Mouse (Mus musculus) lung, embryonic 16.5 days (tissue): ENCODE data around the gene Dytn. TPM values are rescaled to one million over a fixed set of nuclear protein-coding genes. Genes with fewer than 3 reads are reported as not detected.

Experiments used
- ATAC-seq: fragments of 200-750 bp; cut with Nextera tagmentation; 2 replicates; pipeline ENCODE4 v1.8.0; 2017; ENCODE audit warnings: low read depth, mild to moderate bottlenecking, moderate library complexity
- H3K27ac ChIP-seq: fragments of 300-500 bp; sonication (generic); 2 replicates; pipeline ENCODE4 v1.5.1; 2014; ENCODE audit warnings: mild to moderate bottlenecking, control low read depth, low read length
- H3K27me3 ChIP-seq: fragments of 300-500 bp; sonication (generic); 2 replicates; pipeline ENCODE4 v1.6.1; 2014; ENCODE audit warnings: low read depth, low read length, mixed read lengths; ENCODE audit not compliant: control insufficient read depth, insufficient read depth
- H3K36me3 ChIP-seq: fragments of 300-500 bp; sonication (generic); 2 replicates; pipeline ENCODE4 v1.6.1; 2014; ENCODE audit warnings: low read length; ENCODE audit not compliant: control insufficient read depth, insufficient read depth
- H3K4me1 ChIP-seq: fragments of 300-500 bp; sonication (generic); replicated peaks from 2 replicates; pipeline ENCODE4 v1.6.1; 2014; ENCODE audit warnings: low read length, mixed read lengths; ENCODE audit not compliant: control insufficient read depth, insufficient read depth
- H3K4me2 ChIP-seq: fragments of 300-500 bp; sonication (generic); 2 replicates; pipeline ENCODE4 v1.6.1; 2014; ENCODE audit warnings: low read depth, low read length, control low read depth
- H3K4me3 ChIP-seq: fragments of 300-500 bp; sonication (generic); 2 replicates; pipeline ENCODE4 v1.5.1; 2014; ENCODE audit warnings: mild to moderate bottlenecking, low read length, control low read depth
- H3K9ac ChIP-seq: fragments of 300-500 bp; sonication (generic); 2 replicates; pipeline ENCODE4 v1.6.1; 2014; ENCODE audit warnings: low read length, control low read depth
- H3K9me3 ChIP-seq: fragments of 300-500 bp; sonication (generic); 2 replicates; pipeline ENCODE4 v1.6.1; 2016; ENCODE audit warnings: low read length; ENCODE audit not compliant: control insufficient read depth
- WGBS: fragments of 180-500 bp; shearing (Covaris S2); extraction: QIAGEN DNeasy Blood & Tissue Kit; methylation state at CpG from one replicate; pipeline ENCODE4 v1.1.7; 2014; 5-methylcytosine and 5-hydroxymethylcytosine counted together
- polyA plus RNA-seq: library from polyadenylated mRNA; unstranded; fragments of >200 nt; fragmentation: Nextera tagmentation; extraction: Ambion mirVana; gene quantifications from 2 replicates; pipeline ENCODE4 v1.2.1, GENCODE M21; 2015

Dytn gene
- not detected in 2 replicates for polyA plus RNA-seq

GRCm38 (mm10) chr1:63686827-63687226 is at the start of gene Dytn:
Dytn (minus strand) TSS chr1:63686927.
- Histone ChIP-seq H3K36me3 (no peaks in the 10 kb centered on the region), H3K4me2 (no peak within 1 kb of the TSS), H3K9me3 (no peaks in the 10 kb centered on the region), H3K9ac (no peak within 1 kb of the TSS), H3K27me3 (no peaks in the 10 kb centered on the region), H3K27ac (no peak within 1 kb of the TSS), H3K4me3 (no peak within 1 kb of the TSS), H3K4me1 (no peaks in the 10 kb centered on the region)
- ATAC-seq = no peak
- 83% methylated on average over 4 of the region's 4 CpGs for WGBS

- Histone ChIP-seq H3K4me3 (peak within 1 kb of the TSS; percentile 73), H3K27me3 (no peaks in the 10 kb centered on the region), H3K27ac (no peak within 1 kb of the TSS), H3K36me3 (no peaks in the 10 kb centered on the region), H3K4me2 (peak within 1 kb of the TSS; percentile 73), H3K4me1 (peaks cover 15% of the 10 kb centered on the region), H3K9ac (peak within 1 kb of the TSS; percentile 72), H3K9me3 (no peaks in the 10 kb centered on the region)
- WGBS = under 1% methylated on average over 31 of the region's 31 CpGs
- peak; percentile 96 for ATAC-seq
Measured at GRCm38 (mm10) chr1:63730240-63730771, 43.6 kb upstream of the Dytn start, which contains the start of the genes Mdh1b and Fastkd2. Mdh1b (minus strand) TSS chr1:63730318. Fastkd2 (plus strand) TSS chr1:63730614.

- Histone ChIP-seq H3K4me3 (peak overlapping the region; percentile 73), H3K9ac (peak overlapping the region; percentile 72), H3K27ac (no peak overlapping the region), H3K36me3 (no peaks in the 10 kb centered on the region), H3K27me3 (no peaks in the 10 kb centered on the region), H3K4me1 (peaks cover 15% of the 10 kb centered on the region), H3K4me2 (peak overlapping the region; percentile 56), H3K9me3 (no peaks in the 10 kb centered on the region)
- no peak for ATAC-seq
- 49% methylated on average over 8 of the region's 8 CpGs for WGBS
Measured at GRCm38 (mm10) chr1:63729796-63730195, 43.1 kb upstream of the Dytn start.

- Histone ChIP-seq H3K9me3 (no peaks in the 10 kb centered on the region), H3K27me3 (no peaks in the 10 kb centered on the region), H3K4me2 (no peak overlapping the region), H3K4me3 (no peak overlapping the region), H3K4me1 (no peaks in the 10 kb centered on the region), H3K27ac (no peak overlapping the region), H3K9ac (no peak overlapping the region), H3K36me3 (no peaks in the 10 kb centered on the region)
- 80% methylated on average over 7 of the region's 7 CpGs for WGBS
- no peak for ATAC-seq
Measured at GRCm38 (mm10) chr1:63720161-63720560, 33.4 kb upstream of the Dytn start.

- no peak for ATAC-seq
- H3K4me1 ChIP-seq = no peaks in the 10 kb centered on the region
- no peak overlapping the region for H3K27ac ChIP-seq
- no peak overlapping the region for H3K9ac ChIP-seq
- H3K4me2 ChIP-seq = no peak overlapping the region
- H3K4me3 ChIP-seq = no peak overlapping the region
- no peaks in the 10 kb centered on the region for H3K27me3 ChIP-seq
- 70% methylated on average over 3 of the region's 3 CpGs for WGBS
- H3K36me3 ChIP-seq = no peaks in the 10 kb centered on the region
- no peaks in the 10 kb centered on the region for H3K9me3 ChIP-seq
Measured at GRCm38 (mm10) chr1:63708876-63709275, 22.1 kb upstream of the Dytn start.

- H3K36me3 ChIP-seq = no peaks in the 10 kb centered on the region
- no peak overlapping the region for H3K9ac ChIP-seq
- H3K4me1 ChIP-seq = no peaks in the 10 kb centered on the region
- 36% methylated on average over 5 of the region's 5 CpGs for WGBS
- no peak overlapping the region for H3K4me2 ChIP-seq
- no peaks in the 10 kb centered on the region for H3K9me3 ChIP-seq
- no peak overlapping the region for H3K4me3 ChIP-seq
- peak; percentile 87 for ATAC-seq
- H3K27ac ChIP-seq = no peak overlapping the region
- no peaks in the 10 kb centered on the region for H3K27me3 ChIP-seq
Measured at GRCm38 (mm10) chr1:63705733-63706132, 19.0 kb upstream of the Dytn start.

- H3K4me1 ChIP-seq = no peaks in the 10 kb centered on the region
- no peak overlapping the region for H3K4me3 ChIP-seq
- no peak for ATAC-seq
- H3K4me2 ChIP-seq = no peak overlapping the region
- no peak overlapping the region for H3K27ac ChIP-seq
- WGBS = 62% methylated on average over 3 of the region's 3 CpGs
- H3K36me3 ChIP-seq = no peaks in the 10 kb centered on the region
- no peaks in the 10 kb centered on the region for H3K27me3 ChIP-seq
- no peak overlapping the region for H3K9ac ChIP-seq
- H3K9me3 ChIP-seq = no peaks in the 10 kb centered on the region
Measured at GRCm38 (mm10) chr1:63696861-63697260, 10.1 kb upstream of the Dytn start.

- WGBS = 79% methylated on average over 3 of the region's 3 CpGs
- H3K27ac ChIP-seq = no peak overlapping the region
- H3K4me2 ChIP-seq = no peak overlapping the region
- no peaks in the 10 kb centered on the region for H3K4me1 ChIP-seq
- no peaks in the 10 kb centered on the region for H3K27me3 ChIP-seq
- no peak for ATAC-seq
- H3K9me3 ChIP-seq = no peaks in the 10 kb centered on the region
- no peaks in the 10 kb centered on the region for H3K36me3 ChIP-seq
- H3K9ac ChIP-seq = no peak overlapping the region
- H3K4me3 ChIP-seq = no peak overlapping the region
Measured at GRCm38 (mm10) chr1:63675975-63676374, 10.8 kb downstream of the Dytn start.

- Histone ChIP-seq H3K4me2 (0 out of 2 replicates have a peak overlapping the region, but pooled peaks have one; percentile 17), H3K9ac (no peak overlapping the region), H3K4me3 (no peak overlapping the region), H3K27me3 (no peaks in the 10 kb centered on the region; the same call in 1 of the 2 replicates), H3K27ac (no peak overlapping the region), H3K36me3 (no peaks in the 10 kb centered on the region), H3K4me1 (no peaks in the 10 kb centered on the region), H3K9me3 (no peaks in the 10 kb centered on the region)
- peak; percentile 41; the same call in 1 of the 2 replicates for ATAC-seq
- 0% methylated on average over 3 of the region's 3 CpGs for WGBS
Measured at GRCm38 (mm10) chr1:63668852-63669160, 17.9 kb downstream of the Dytn start.
